In genomic region chr4:89527966-89528365, GRCm38 (mm10) we compare ENCODE assay signal across 21 mouse cellular contexts.
DNase-seq lines count a peak whose midpoint lies in the region; ATAC-seq and TF ChIP-seq lines count a peak whose summit lies in the region.
"Had no signal": no experiment of that assay in that cellular context is flagged by ENCODE, and none has a peak within 500 bp of the region (broad histone marks: within the 10 kb centered on the region; RNA-seq: fewer than 3 reads in every experiment).

No protein-coding gene starts in this region.

- H3K4me2 ChIP-seq in heart, embryonic 12.5 days: no peak overlapping the region
- no peak overlapping the region for H3K4me2 ChIP-seq in lung, postnatal 0 days (replicated peaks; ENCODE audit: low read depth, low read length)
- no peak overlapping the region for H3K4me2 ChIP-seq in intestine, postnatal 0 days (replicated peaks; ENCODE audit: low read depth)
- H3K4me2 ChIP-seq: hindbrain, embryonic 12.5 days had no signal

- no peak overlapping the region for H3K27ac ChIP-seq in heart, embryonic 12.5 days (ENCODE audit: poor library complexity, severe bottlenecking)
- no peak overlapping the region for H3K27ac ChIP-seq in lung, postnatal 0 days (ENCODE audit: low read length)
- no peak overlapping the region for H3K27ac ChIP-seq in intestine, postnatal 0 days (ENCODE audit: low read depth, low read length)
- H3K27ac ChIP-seq: embryonic facial prominence, embryonic 10.5 days; forebrain, embryonic 10.5 days; hindbrain, embryonic 12.5 days had no signal

- peaks cover 4% of the 10 kb centered on the region; the same call in 1 of the 2 replicates for H3K27me3 ChIP-seq in heart, embryonic 12.5 days (replicated peaks)
- peaks cover 9% of the 10 kb centered on the region; the same call in 1 of the 2 replicates for H3K27me3 ChIP-seq in lung, postnatal 0 days (replicated peaks; ENCODE audit: insufficient read depth, low read length)
- H3K27me3 ChIP-seq in intestine, postnatal 0 days (replicated peaks; ENCODE audit: control insufficient read depth, insufficient read depth, low read length): peaks cover 18% of the 10 kb centered on the region

- no peak for TF ChIP-seq CTCF in lung, postnatal 0 days (IDR thresholded peaks at IDR 0.05)
- TF ChIP-seq CTCF in intestine, postnatal 0 days (IDR thresholded peaks at IDR 0.05; ENCODE audit: low read depth): no peak

- H3K4me1 ChIP-seq in heart, embryonic 12.5 days (replicated peaks): peaks cover 9% of the 10 kb centered on the region
- peaks cover 7% of the 10 kb centered on the region; the same call in 1 of the 2 replicates for H3K4me1 ChIP-seq in lung, postnatal 0 days (ENCODE audit: insufficient read depth, low read depth, low read length)
- no peaks in the 10 kb centered on the region for H3K4me1 ChIP-seq in intestine, postnatal 0 days (replicated peaks; ENCODE audit: control insufficient read depth, insufficient read depth, low read length)
- H3K4me1 ChIP-seq: hindbrain, embryonic 12.5 days had no signal

- peak; percentile 18 for DNase-seq in heart, adult 11 months
- peak; percentile 98 for DNase-seq in Muller cell, postnatal 12 days (ENCODE audit: inconsistent ontology term)
- peak; percentile 27 for DNase-seq in brain, adult 2 months (ENCODE audit: low read depth, low spot score)
- no peak for DNase-seq in lung, postnatal 0 days (ENCODE audit: low spot score)
- DNase-seq: adrenal gland, postnatal 14 days; B cell, adult 2 months; cerebellum, adult 18-20 months; cerebellum, adult 9-11 months; gastrocnemius, postnatal 14 days; heart, postnatal 10 days; heart, postnatal 4 days; kidney, adult 11 months had no signal

- WGBS in heart, embryonic 12.5 days: 53% methylated on average over 1 of the region's 1 CpGs
- WGBS in lung, postnatal 0 days: 69% methylated on average over 1 of the region's 1 CpGs
- WGBS in intestine, postnatal 0 days: 61% methylated on average over 1 of the region's 1 CpGs

- ATAC-seq in heart, embryonic 12.5 days (ENCODE audit: insufficient number of reproducible peaks, low FRiP score): no peak
- ATAC-seq in megakaryocyte, adult 5-6 weeks (ENCODE audit: poor library complexity, severe bottlenecking): no peak
- ATAC-seq in lung, postnatal 0 days: no peak
- ATAC-seq in intestine, postnatal 0 days: no peak
- ATAC-seq: forebrain, embryonic 14.5 days; hindbrain, embryonic 16.5 days; inflammation-experienced regulatory T-cells, adult 6 months had no signal

- no peak for TF ChIP-seq EP300 in lung, postnatal 0 days (IDR thresholded peaks at IDR 0.05)

- H3K9me3 ChIP-seq in heart, embryonic 12.5 days (replicated peaks): no peaks in the 10 kb centered on the region
- H3K9me3 ChIP-seq in lung, postnatal 0 days (ENCODE audit: low read length): no peaks in the 10 kb centered on the region
- H3K9me3 ChIP-seq in intestine, postnatal 0 days (ENCODE audit: control insufficient read depth): no peaks in the 10 kb centered on the region
- H3K9me3 ChIP-seq: embryonic facial prominence, embryonic 10.5 days; forebrain, embryonic 10.5 days; hindbrain, embryonic 12.5 days had no signal

- no peak overlapping the region for H3K9ac ChIP-seq in heart, embryonic 12.5 days
- no peak overlapping the region for H3K9ac ChIP-seq in lung, postnatal 0 days (replicated peaks; ENCODE audit: low read depth)
- H3K9ac ChIP-seq in intestine, postnatal 0 days (ENCODE audit: low read depth, low read length): no peak overlapping the region
- H3K9ac ChIP-seq: hindbrain, embryonic 12.5 days had no signal

- no peaks in the 10 kb centered on the region for H3K36me3 ChIP-seq in heart, embryonic 12.5 days
- H3K36me3 ChIP-seq in lung, postnatal 0 days (ENCODE audit: insufficient read depth, low read length): no peaks in the 10 kb centered on the region
- no peaks in the 10 kb centered on the region for H3K36me3 ChIP-seq in intestine, postnatal 0 days (ENCODE audit: control insufficient read depth, insufficient read depth)
- H3K36me3 ChIP-seq: embryonic facial prominence, embryonic 10.5 days; forebrain, embryonic 10.5 days; hindbrain, embryonic 12.5 days had no signal

- H3K4me3 ChIP-seq in heart, embryonic 12.5 days: no peak overlapping the region
- no peak overlapping the region for H3K4me3 ChIP-seq in lung, postnatal 0 days (ENCODE audit: low read depth, low read length)
- H3K4me3 ChIP-seq in intestine, postnatal 0 days (ENCODE audit: low read depth, low read length): no peak overlapping the region
- H3K4me3 ChIP-seq: embryonic facial prominence, embryonic 10.5 days; forebrain, embryonic 10.5 days; hindbrain, embryonic 12.5 days had no signal
